Mouse (Mus musculus) gastrocnemius, postnatal 14 days (tissue): ENCODE data around the gene Brwd1. TPM values are rescaled to one million over a fixed set of nuclear protein-coding genes. Genes with fewer than 3 reads are reported as not detected.
"Not testable (repeated sequence)": the region's sequence is repeated elsewhere in the genome, so short reads cannot be mapped to it uniquely, and the experiment has no call there.

ENCODE experiments used
- DNase-seq: peaks from one replicate; pipeline ENCODE4 v3.0.0; 2021; ENCODE audit warnings: mixed read lengths
- intact Hi-C: fragments of 180-260 bp; cut with DNase I; formaldehyde crosslinking; loops from one replicate; pipeline ENCODE4 v1.15.1; 2025; ENCODE audit warnings: low total_unique reads
- long read RNA-seq, 2 experiments: library from polyadenylated mRNA; stranded (forward); transcript quantifications; one replicate each; pipeline ENCODE4 v2.0.0; 2021
- total RNA-seq, 2 experiments: library from RNA; stranded (reverse); gene quantifications; 2 replicates each; pipeline ENCODE4 v1.2.3; 2021

Gene Brwd1
- total RNA-seq = 10 to 100 TPM; 65.9 to 72.2 TPM
- long read RNA-seq, experiment 1, transcript Brwd1-203 (5 exons, 2,382 nt) = major isoform, 13 of 18 reads
- long read RNA-seq, experiment 1, partial matches to known transcripts = 1 of 18 reads
- long read RNA-seq, experiment 1, other reads (novel, unspliced or antisense) = 4 of 18 reads
- long read RNA-seq, experiment 2, transcript Brwd1-203 (5 exons, 2,382 nt) = major isoform, 13 of 17 reads
- long read RNA-seq, experiment 2, partial matches to known transcripts = 1 of 17 reads
- long read RNA-seq, experiment 2, other reads (novel, unspliced or antisense) = 3 of 17 reads

DNA sequence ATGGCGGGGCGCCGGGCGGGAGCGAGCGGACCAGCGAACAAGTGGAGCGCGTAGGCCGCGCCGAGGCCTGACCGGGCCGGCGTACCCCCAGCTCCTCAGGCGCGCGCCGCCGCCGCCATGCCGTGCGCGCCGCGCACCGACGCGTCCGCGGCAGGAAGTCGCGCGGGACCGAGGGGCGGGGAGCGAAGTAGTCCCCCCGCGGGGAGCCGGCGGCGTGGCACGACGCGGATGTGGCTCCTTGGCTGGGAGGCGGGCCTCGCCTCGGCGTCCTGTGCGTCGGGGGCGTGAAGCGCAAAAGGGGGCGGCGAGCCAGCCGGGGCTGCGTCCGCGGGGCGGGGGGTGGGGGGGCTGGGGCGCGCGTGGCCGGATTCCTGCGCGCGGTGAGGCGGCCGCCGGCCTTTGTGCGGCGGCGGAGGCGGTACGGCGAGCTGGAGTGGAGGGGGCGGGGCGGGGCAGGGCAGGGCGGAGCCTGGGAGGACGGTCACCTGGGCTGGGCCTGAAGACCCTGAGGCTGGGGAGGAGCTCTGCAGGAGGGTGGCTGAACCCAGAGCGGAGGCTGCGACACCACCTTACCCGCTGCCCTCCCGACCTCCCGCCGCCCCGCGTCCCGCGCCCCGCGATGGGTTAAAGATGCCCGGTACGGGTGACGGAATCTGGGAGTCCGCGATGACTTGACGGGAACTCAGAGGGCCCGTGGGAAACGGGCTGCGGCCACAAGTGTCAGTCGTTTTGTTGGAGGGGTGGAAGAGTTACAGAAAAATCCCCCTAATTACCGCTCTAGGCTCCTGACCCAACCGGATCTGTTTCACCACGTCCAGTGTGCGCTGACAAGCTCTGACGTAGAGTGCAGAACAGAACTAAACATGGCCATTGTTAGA is at the start of gene Brwd1:
Gene Brwd1, minus strand, starts transcription at position 226 of the 878 bp plus-strand sequence.
- intact Hi-C loops = no loop called here
- peak; percentile 95 for DNase-seq

DNA sequence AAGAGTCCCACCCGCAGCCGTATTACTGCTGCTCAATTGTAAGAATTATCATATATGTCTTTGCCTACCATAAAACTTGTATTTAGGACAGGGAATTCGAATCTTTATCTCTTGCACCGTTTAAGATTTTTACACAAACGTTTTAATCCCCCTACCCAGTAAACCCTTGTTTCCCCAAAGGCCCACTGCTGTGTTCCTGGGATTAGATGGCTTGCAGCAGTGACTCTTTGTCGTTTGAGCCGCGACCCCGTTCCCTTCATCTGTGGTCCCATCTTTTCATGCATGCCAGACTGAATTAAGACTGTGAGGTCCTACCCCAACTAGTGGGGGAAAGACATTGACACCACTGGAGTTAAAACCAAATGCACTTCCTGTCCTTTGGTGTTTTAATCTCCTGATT is 46.1 kb upstream of the Brwd1 start:
- DNase-seq = no peak
- intact Hi-C loops = loop anchor here (5.0 kb wide), 1 partner anchor 41 kb away; no protein-coding TSS in a partner anchor

DNA sequence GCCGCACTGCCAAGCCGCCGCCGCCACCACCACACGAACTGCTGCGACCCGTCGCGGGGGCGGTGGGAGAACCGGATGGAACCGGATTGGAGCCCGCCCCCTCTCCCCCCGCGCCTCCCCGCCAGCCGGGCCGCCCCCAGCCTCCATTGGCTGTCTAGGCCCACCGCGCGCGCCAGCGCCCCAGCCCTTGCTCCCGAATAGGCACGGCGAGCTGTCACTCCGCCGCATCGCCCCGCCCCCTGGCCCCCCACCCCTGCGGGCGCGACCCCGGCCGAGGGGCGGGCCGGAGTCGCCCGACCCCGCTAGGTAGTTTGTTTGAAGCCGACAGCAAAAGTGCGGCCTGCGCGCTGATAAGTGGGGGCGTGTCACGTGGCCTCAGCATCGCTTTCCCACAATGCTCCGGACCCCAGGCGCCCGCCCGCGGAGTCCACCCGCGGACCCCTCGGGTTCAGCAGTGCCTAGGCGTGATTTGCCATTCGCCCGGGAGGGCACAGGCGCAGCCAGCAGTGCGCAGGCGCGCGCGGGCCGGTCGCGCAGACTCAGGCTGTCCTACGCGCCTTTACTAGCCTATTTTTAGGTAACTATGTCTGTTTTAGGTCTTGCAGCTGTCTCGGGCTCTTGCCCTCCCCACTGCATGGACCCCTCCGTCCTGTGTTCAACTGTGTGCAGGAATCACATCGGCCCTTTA is 45.5 kb upstream of the Brwd1 start, which contains the start of gene Hmgn1:
Gene Hmgn1, minus strand, starts transcription at position 73 of the 688 bp plus-strand sequence.
- peak; percentile 99 for DNase-seq
- intact Hi-C loops = loop anchor here (5.0 kb wide), 1 partner anchor 40 kb away; no protein-coding TSS in a partner anchor

DNA sequence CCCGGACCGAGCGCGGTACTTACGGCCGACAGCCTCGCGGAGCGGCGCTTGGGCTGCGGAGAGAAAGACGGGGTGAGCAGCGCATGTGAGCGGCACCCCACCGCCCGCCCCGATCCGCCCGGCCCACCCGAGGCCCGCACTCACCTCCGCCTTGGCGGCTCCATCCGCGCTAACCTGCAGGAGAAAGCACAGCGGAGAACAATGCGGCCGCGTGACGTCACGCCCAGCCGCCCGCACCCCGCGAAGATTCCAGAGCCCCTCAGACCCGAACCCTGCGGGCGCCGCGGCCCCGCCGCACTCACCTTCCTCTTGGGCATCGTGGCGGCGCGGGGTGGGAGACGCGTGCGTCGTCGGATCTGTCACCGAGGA is 44.9 kb upstream of the Brwd1 start:
- intact Hi-C loops = loop anchor here (5.0 kb wide), 1 partner anchor 40 kb away; no protein-coding TSS in a partner anchor
- no peak for DNase-seq

DNA sequence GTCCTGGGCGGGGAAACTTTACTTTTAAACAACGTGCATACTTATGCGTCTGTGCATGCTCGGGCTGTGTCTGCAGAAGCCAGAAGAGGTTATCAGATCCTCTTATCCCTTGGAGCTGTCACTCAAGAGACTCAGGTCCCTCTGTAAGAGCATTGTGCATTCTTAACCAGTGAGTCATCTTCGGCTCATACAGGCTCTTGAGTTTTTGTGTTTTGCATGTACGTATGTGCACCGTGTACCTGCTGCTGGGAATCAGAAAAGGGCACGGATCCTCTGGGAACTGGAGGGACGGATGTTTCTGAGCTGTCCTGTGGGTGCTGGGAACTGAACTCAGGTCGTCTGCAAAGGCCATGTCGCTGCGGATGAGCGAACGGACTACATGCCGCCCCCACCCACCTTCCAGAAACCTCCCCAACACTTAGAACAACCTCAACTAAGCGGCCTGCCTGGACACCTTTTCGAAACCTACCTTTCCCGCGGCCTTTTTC is 44.4 kb upstream of the Brwd1 start:
- intact Hi-C loops = loop anchor here (5.0 kb wide), 1 partner anchor 39 kb away; no protein-coding TSS in a partner anchor
- DNase-seq = no peak

DNA sequence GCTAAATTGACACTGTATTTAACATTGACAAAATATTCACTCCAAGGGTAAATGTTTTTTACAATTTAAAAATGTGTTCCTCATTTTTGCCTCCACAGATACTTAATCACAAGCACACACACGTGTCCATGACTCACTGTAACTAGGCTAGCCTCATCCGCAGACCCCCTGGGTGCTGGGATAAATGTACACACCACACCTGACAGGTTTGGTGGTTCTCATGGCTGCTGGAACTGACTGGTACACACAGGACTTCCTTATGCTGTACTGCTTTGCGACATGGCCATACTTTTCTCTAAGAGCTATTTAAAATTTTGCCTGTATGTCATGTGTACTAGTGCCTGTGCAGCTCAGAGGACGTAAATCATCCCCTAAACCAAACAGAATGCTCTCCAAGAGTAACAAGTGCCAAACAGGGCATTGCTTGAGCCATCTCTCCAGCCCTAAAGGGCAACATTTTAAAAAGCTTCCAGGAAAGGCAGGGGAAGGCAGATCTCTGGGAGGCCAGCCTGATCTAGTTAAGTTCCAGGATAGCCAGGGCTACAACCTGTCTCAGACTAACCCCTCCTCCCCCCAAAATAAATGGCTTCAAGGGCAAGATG is 37.8 kb upstream of the Brwd1 start:
- intact Hi-C loops = no loop called here
- DNase-seq = no peak

DNA sequence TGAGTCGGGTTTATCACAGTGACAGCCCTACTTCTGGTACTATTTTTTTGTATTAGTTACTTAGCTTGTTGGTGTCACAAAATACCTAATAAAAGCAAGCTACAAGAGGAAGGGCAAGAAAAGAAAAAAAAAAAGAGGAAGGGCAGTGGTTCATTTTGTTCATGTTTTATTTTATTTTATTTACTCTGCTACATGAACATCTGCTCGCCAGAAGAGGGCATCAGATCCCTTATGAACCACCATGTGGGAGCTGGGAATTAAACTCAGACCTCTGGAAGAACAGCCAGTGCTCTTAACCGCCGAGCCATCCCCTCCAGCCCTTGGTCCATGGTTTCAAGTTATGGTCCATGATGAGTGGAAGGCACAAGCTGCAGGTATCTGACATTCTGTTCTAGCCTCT is 32.4 kb upstream of the Brwd1 start:
- no peak for DNase-seq
- intact Hi-C loops = no loop called here

DNA sequence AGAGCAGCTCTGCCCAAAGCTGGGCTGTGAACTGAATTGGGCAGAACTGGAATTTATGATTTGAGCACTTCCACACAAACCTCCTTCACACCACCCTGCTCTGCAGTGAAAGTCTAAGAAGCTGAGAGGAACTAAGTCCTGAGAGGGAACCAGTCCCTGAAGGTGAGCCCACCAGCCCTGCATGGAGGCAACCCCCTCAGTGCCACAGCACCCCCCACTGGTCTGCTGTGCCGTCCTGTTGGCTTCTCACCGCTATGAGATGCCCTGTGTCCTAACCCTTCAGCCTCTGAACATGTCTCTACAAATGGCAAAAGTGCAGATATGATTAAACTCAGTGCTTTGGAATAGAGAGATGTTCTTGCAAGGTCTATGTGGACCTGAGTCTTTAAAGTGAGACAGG is 30.4 kb upstream of the Brwd1 start:
- intact Hi-C loops = no loop called here
- DNase-seq = no peak

DNA sequence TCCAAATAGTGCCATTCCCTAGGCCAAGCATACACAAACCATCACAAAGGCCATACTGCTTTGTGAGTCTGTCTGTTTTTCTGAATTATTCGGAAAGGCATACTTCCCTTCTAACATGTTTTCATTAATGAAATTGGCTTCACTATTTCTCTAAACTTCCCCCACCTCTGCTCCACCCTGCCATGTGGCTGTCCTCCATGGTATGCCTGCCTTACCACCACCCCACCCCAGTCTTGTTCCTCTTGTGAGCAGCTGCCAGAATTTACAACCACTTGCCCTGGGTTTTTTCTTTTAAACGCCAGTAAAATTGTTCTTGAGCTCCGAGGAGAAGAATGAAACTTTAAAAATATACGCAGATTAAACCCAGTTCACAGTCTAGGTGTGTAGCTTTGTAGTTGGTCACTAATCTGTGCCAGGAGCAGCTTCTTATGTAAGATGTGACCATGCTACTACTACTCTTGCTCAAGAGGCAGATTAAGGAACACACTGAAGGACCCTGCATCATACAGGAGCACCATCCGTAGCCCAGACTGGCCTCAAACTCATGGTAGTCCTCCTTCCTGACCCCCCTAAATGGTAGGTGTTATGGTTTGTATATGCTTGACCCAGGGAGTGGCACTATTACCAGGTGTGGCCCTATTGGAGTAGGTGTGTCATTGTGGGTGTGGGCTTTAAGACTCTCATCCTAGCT is 28.5 kb upstream of the Brwd1 start:
- intact Hi-C loops = no loop called here
- no peak for DNase-seq

DNA sequence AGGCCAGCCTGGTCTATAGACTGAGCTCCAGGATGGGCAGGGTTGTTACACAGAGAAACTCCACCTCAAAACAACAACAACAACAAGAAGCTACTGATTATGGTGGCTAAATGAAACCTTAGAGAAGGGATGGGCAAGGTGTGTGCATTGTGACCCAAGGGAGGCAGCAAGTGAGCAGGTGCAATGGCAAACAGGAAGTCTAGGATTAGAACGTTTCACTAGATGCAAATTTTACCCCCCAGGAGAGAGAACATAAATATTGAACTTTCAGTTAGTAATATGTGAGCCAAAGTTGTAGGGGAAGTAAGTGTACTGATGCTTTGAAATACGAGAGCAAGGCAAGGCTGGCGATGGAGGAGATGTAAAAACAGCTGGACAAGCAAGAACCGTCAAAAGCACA is 27.3 kb upstream of the Brwd1 start:
- DNase-seq = no peak
- intact Hi-C loops = no loop called here

DNA sequence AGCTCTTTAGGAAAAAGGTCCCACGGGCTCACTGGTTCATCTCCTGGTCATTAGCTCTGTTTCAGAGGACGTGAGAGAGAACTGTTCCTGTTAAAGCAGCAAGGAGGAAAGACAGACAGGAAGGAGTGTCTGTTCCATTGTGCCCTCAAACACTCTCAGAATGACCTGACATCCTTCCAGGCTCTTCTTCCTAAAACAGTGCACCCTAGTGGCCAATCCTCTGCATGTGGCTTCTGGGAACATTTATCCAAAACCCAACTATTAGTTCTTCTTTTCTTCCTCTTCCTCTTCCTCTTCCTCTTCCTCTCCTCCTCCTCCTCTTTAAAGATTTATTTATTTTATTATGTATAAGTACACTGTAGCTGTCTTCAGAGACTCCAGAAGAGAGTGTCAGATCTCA is 20.7 kb upstream of the Brwd1 start:
- intact Hi-C loops = no loop called here
- no peak for DNase-seq

DNA sequence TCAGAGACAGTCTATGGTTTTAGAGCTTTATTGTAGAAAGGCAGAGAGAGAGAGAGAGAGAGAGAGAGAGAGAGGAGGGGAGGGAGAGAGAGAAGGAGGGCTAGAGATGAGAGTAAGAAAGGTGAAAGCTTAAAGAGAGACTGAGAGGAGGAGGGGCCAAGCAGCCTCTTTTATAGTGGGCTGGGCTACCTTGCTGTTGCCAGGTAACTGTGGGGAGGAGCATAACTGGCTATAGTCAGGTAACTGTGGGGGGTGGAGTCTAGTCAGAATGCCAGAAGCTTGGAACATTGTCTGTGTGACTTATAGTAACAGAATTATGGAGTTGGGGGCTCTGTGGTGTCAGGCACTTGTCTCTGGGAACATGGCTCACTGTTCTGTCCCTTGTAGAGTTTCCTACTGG is 15.5 kb upstream of the Brwd1 start:
- intact Hi-C loops, DNase-seq: not testable (repeated sequence)

DNA sequence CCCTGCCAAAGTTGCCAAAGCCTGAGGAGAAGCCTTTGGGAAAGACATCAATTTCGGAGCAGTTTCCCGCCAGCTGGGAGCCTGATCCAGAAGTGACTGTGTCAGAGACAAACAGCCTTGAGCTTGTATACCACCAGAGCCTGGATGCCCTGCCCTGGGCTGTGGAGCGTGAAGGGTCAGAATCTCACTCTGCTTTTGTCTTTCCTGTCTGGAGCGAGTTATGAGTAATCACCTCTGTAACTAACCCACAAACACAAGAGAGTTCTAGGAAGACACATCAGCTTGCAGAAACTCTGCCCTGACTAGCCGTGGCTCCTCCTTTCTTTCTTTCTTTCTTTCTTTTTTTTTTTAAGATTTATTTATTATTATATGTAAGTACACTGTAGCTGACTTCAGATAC is 13.6 kb upstream of the Brwd1 start:
- no peak for DNase-seq

DNA sequence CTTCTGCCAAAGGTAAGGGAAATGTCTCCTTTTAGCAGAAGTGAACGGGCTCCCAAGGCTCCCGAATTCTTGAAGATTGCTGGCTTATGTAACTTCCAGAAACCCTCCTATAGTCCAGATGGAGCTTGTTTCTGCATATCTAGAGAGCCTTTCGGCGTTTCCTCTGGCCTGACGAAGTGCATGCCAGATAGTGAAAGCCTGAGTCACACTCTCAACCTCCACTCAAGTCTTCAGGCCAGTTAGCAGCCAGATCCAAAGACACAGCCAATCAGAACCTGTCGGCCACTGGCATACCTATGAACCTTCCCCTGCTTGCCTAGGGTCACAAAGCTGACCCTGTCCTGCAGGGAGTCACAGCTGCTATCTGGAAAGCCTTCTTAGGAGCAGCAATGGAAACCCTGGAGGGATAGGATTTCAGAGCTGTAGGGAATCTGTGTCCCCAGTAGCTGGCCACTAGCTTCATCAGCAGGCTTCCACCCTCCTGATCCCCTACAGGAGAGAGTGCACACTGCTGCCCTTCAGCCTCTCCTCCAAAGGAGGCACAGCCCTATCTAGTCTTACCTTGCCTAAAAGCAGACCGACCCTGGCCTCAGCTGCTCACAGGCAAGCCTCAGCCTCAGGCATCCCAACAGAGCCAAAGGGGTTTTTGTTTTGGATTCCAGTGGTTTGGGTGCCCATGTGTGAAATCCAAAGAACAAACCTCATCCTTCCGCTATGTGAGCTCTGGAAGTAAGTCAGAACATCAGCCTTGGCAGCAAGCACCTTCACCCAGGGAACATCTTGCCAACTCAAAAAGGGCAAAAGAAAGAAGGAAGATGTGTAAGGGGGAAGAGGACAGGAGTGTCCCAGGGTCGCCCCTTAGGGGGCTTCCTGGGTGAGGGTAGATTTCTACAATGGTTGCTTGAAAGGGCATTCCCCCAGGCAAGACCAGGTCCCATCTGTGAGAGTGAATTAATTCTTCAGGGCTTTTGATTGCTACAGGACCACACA is 9.5 kb upstream of the Brwd1 start:
- DNase-seq = peak; percentile 30
- intact Hi-C loops = no loop called here

More for the DNA sequence above, 13.6 kb upstream of the Brwd1 start:
- intact Hi-C loops = no loop called here

DNA sequence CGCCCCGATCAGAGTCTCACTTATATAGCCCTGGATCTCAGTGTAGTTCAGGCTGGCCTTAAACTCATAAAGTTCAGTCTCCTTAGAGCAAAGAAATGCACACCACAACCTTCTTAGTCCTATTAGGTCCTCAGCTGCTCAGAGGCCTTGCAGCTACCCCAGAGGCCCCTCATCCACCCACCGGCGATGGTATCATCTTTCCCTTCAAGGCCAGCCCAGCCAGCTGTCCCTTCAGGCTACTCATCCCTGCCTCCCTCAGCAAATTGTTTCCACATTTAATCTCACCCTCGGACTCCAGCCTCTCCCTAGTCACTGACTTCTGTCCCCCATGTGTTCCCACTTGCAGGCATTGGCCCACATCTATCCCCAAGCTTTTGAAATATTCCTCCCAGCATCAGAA is 5.8 kb upstream of the Brwd1 start:
- intact Hi-C loops = loop anchor here (5.0 kb wide), 1 partner anchor 39 kb away; the partner anchor contains the start of gene Hmgn1
- DNase-seq = peak; percentile 62

DNA sequence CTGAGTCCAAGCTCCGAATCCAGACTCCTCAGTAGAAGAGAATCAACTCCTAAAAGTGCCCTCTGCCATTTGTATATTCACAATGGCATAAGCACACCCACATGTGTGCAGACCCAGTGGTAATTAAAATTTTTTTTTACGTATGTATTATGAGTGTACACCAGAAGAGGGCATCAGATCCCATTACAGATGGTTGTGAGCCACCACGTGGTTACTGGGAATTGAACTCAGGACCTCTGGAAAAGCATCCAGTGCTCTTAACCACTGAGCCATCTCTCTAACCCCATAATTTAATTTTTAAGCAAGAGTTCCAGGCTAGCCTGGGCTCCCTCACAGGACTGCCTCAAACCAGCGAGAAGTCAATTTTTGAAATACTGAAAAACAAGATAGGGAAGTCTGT is 5.1 kb upstream of the Brwd1 start:
- intact Hi-C loops = loop anchor here (5.0 kb wide), 1 partner anchor 40 kb away; the partner anchor contains the start of gene Hmgn1

DNA sequence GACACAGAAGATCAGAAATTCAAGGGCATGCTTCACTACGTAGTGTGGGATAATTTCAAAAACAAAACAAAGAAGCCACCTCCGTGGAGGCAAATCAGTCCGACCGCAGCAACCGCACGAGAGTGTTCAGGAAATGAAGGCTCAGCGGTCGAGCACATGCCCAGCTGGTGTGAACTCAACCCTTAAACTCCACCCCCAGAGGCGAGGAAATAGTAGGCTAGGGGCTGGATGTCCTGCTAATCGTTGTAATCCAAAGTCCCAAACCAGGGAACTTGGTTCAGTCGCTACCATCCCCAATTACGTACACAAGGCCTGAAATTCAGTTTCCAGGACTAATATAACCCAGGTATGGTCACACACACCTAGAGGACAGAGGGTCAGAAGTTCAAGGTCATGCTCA is 4.7 kb upstream of the Brwd1 start:
- intact Hi-C loops = loop anchor here (5.0 kb wide), 1 partner anchor 40 kb away; the partner anchor contains the start of gene Hmgn1
- DNase-seq = no peak

More for the DNA sequence above, 5.1 kb upstream of the Brwd1 start:
- no peak for DNase-seq
